Mouse (Mus musculus) forebrain, embryonic 16.5 days (tissue): Measurements from ENCODE around the gene Epha4. TPM values are rescaled to one million over a fixed set of nuclear protein-coding genes. Genes with fewer than 3 reads are reported as not detected.

Source experiments
- ATAC-seq: fragments of 200-750 bp; cut with Nextera tagmentation; 2 replicates; pipeline ENCODE4 v1.8.0; 2017; ENCODE audit warnings: mild to moderate bottlenecking, moderate library complexity
- H3K27ac ChIP-seq: fragments of 300-500 bp; sonication (generic); 2 replicates; pipeline ENCODE4 v1.5.1; 2014; ENCODE audit warnings: low read length, control low read depth
- H3K27me3 ChIP-seq: fragments of 300-500 bp; sonication (generic); replicated peaks from 2 replicates; pipeline ENCODE4 v1.6.1; 2014; ENCODE audit warnings: low read length; ENCODE audit not compliant: control insufficient read depth, insufficient read depth
- H3K36me3 ChIP-seq: fragments of 300-500 bp; sonication (generic); 2 replicates; pipeline ENCODE4 v1.6.1; 2014; ENCODE audit not compliant: control insufficient read depth, insufficient read depth
- H3K4me1 ChIP-seq: fragments of 300-500 bp; sonication (generic); replicated peaks from 2 replicates; pipeline ENCODE4 v1.6.1; 2014; ENCODE audit warnings: low read length; ENCODE audit not compliant: control insufficient read depth, insufficient read depth
- H3K4me2 ChIP-seq: fragments of 300-500 bp; sonication (generic); 2 replicates; pipeline ENCODE4 v1.6.1; 2014; ENCODE audit warnings: mild to moderate bottlenecking, low read length, control low read depth
- H3K4me3 ChIP-seq: fragments of 300-500 bp; sonication (generic); replicated peaks from 2 replicates; pipeline ENCODE4 v1.5.1; 2014; ENCODE audit warnings: mild to moderate bottlenecking, low read length, control low read depth
- H3K9ac ChIP-seq: fragments of 300-500 bp; sonication (generic); replicated peaks from 2 replicates; pipeline ENCODE4 v1.6.1; 2014; ENCODE audit warnings: low read depth, low read length, control low read depth
- H3K9me3 ChIP-seq: fragments of 300-500 bp; sonication (generic); 2 replicates; pipeline ENCODE4 v1.6.1; 2016; ENCODE audit warnings: low read length; ENCODE audit not compliant: control insufficient read depth
- WGBS: fragments of 180-500 bp; shearing (Covaris S2); extraction: QIAGEN DNeasy Blood & Tissue Kit; methylation state at CpG from one replicate; pipeline ENCODE4 v1.1.7; 2014; 5-methylcytosine and 5-hydroxymethylcytosine counted together
- polyA plus RNA-seq: library from polyadenylated mRNA; unstranded; fragments of >200 nt; fragmentation: Nextera tagmentation; extraction: Ambion mirVana; gene quantifications from 2 replicates; pipeline ENCODE4 v1.2.1, GENCODE M21; 2015

The Epha4 gene
- polyA plus RNA-seq, 1 experiment from 2014 or later, result 76.4 TPM

DNA sequence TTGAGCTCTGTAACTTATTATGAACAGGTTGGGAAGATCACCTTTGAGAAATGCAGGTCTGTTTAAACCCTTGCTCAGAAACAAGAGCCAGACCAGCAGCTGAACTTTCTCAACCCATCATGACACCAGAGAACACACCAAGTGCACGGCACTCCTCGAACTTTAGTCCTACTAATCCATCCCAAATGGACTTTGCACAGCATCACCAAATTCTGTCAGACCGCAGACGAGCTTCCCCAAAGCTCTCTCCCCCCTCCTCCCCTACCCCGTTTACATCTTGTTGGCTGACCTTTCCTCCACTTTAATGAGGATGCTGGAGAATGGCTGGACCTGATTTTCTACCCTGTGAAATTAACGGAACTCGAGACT is 19.1 kb downstream of the Epha4 start:
- no peak overlapping the region for H3K9ac ChIP-seq
- 6% methylated on average over 7 of the region's 7 CpGs for WGBS
- no peak for ATAC-seq
- H3K4me3 ChIP-seq, result no peak overlapping the region
- peaks cover 3% of the 10 kb centered on the region; the same call in 1 of the 2 replicates for H3K36me3 ChIP-seq
- peaks cover 68% of the 10 kb centered on the region for H3K4me1 ChIP-seq
- H3K4me2 ChIP-seq, result peak overlapping the region; percentile 48
- H3K9me3 ChIP-seq, result no peaks in the 10 kb centered on the region
- H3K27me3 ChIP-seq, result no peaks in the 10 kb centered on the region
- H3K27ac ChIP-seq, result no peak overlapping the region; the same call in 1 of the 2 replicates

DNA sequence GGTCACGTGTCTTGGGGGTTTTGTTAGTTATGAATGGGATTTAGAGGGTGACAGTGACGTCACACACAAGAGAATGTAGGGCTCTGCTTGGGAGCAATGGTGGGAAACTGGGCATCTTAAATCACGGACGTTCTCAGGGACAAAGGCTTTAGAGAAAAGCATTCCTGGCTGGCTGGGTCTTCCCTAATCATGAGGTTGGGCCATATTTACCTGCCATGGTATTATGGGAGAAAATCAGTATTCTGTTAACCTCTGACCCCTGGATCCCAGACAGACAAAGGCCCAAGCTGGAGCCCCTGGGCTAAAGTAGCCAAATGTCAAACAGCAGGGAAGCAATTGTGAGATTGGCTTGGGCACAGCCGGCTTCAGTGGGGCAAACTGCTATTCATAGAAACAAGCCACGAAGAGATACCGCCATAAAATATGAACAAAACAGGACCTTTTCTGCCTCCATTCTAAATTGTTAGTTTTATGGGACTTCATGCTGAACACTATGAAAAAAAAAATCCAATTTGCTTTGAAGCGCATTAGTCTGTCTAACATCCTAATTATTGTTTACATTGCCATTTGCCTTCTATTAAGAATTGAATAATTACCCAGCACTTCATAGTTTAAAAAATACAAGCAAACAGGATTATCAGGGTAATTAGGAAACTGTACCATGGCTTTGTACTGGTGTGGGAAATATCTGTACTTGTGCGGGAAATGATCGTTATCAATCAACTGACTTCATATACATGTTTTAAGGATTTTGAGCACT is 19.7 kb downstream of the Epha4 start:
- H3K9me3 ChIP-seq, result no peaks in the 10 kb centered on the region
- H3K36me3 ChIP-seq, result peaks cover 3% of the 10 kb centered on the region; the same call in 1 of the 2 replicates
- 8% methylated on average over 10 of the region's 10 CpGs for WGBS
- peak overlapping the region; percentile 24; the same call in 1 of the 2 replicates for H3K27ac ChIP-seq
- no peak for ATAC-seq
- no peak overlapping the region for H3K9ac ChIP-seq
- no peak overlapping the region for H3K4me3 ChIP-seq
- H3K27me3 ChIP-seq, result no peaks in the 10 kb centered on the region
- peaks cover 62% of the 10 kb centered on the region for H3K4me1 ChIP-seq
- H3K4me2 ChIP-seq, result peak overlapping the region; percentile 48

DNA sequence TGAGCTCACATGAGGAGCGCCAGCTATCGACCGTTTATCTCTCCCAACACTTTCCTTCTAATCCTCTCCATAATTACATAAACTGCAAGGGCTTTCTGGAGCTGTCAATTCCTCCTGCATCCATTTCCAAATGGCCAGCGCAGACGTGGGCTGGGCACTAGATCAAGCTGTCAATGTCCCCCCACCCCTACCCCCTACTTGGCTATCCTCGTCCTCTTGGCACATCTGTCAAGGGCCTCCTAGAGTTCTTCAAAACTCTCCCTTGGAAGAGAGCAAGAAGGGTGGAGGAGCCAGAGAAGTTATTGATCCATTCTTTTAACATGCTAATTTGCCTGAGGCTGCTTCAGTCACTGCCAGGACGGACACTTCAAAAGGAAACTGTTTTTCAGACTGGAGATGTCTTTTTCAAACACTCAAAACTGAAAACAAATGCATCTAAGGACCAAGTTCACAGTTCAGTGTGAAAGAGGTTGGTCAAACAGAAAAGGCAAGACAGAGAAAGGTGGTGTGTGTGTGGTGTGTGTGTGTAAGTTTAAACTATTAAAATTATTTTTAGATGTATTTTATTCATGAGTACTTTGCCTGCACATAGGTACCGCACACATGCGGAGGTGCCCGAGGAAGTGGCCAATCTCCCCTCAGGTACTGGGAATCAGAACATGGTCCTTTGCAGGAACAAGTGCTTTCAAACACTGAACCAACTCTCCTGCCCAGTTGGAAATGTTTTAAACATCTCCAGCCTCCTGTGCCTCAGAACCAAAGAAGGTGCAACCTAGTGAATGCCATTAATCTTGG is 20.9 kb downstream of the Epha4 start:
- Histone ChIP-seq H3K9ac (no peak overlapping the region), H3K36me3 (no peaks in the 10 kb centered on the region), H3K27me3 (no peaks in the 10 kb centered on the region), H3K4me1 (peaks cover 59% of the 10 kb centered on the region), H3K4me2 (peak overlapping the region; percentile 9; the same call in 1 of the 2 replicates), H3K9me3 (no peaks in the 10 kb centered on the region), H3K27ac (no peak overlapping the region), H3K4me3 (no peak overlapping the region)
- no peak for ATAC-seq
- 19% methylated on average over 10 of the region's 10 CpGs for WGBS

DNA sequence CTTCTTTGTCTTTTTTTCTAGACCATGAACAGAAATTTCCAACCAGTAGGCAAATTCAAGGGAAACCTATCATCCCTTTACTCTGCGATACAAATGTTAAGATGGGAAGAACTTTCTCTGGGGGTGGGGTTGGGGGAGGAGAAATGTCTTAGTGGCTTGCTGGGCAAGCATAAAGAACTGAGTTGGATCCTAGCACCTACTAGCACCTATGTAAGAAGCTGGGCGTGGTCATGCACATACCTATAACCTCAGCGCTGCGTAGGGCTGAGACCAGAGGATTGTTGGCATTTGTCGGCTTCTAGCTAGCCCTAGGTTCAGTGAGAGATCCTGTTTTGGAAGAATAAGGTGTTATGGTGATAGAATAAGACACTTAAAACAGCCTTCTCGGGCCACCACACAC is 24.7 kb downstream of the Epha4 start:
- Histone ChIP-seq H3K9me3 (no peaks in the 10 kb centered on the region), H3K4me2 (no peak overlapping the region), H3K4me1 (peaks cover 39% of the 10 kb centered on the region), H3K27me3 (no peaks in the 10 kb centered on the region), H3K27ac (no peak overlapping the region), H3K4me3 (no peak overlapping the region), H3K36me3 (no peaks in the 10 kb centered on the region), H3K9ac (no peak overlapping the region)
- WGBS, result 92% methylated on average over 6 of the region's 6 CpGs
- no peak for ATAC-seq

DNA sequence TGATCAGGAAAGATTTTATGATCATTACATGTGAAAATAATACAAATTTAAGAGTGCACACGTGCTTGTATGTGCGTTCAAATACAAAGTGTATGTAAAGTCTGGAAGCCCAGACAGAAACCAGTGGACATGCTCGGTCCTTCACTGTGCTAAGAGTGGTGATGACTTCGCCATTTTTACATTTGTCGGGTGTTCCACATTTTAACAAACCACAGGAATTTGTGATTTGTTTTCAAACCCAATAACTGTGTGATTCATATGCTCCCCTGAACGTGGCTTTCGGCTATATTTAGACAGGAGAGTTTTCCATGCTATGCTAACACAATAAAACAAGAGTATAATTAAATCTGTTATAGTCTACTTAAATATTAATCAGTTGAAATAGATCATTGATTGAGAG is 25.5 kb downstream of the Epha4 start:
- Histone ChIP-seq H3K9me3 (no peaks in the 10 kb centered on the region), H3K27me3 (no peaks in the 10 kb centered on the region), H3K4me2 (no peak overlapping the region), H3K36me3 (no peaks in the 10 kb centered on the region), H3K9ac (no peak overlapping the region), H3K4me3 (no peak overlapping the region), H3K27ac (no peak overlapping the region), H3K4me1 (peaks cover 38% of the 10 kb centered on the region)
- 80% methylated on average over 7 of the region's 7 CpGs for WGBS
- ATAC-seq, result no peak

DNA sequence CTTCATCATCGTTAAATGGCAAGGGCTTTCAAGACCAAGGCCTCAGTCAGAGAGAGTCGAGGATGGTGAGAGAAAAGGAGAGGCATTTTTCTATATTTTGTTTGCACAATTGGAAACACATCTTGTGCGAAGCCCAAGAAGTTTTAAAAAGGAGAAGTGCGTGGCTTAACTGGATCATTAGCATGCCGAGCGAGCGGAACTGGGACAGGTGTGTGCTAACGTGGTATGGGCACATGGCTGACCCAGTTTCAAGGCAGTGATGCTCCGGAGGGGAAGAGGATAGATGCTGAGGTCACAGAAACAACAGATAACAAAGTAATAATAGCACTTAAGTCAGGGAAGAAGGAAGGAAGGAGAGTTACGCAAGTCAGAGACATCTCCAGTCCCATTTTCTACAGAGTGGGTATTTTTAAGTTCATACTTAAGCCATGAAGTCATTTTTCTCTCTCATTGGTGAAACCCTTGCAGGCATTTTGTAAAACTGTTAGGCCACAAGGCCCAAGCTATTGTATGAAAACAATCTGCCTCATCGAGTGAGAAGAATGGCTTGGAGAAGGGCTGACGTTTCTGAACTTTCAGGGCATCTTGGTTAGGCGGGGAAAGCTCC is 26.9 kb downstream of the Epha4 start:
- Histone ChIP-seq H3K4me3 (no peak overlapping the region), H3K36me3 (no peaks in the 10 kb centered on the region), H3K4me2 (no peak overlapping the region), H3K4me1 (peaks cover 29% of the 10 kb centered on the region), H3K9ac (no peak overlapping the region), H3K9me3 (no peaks in the 10 kb centered on the region), H3K27me3 (no peaks in the 10 kb centered on the region), H3K27ac (no peak overlapping the region)
- 56% methylated on average over 13 of the region's 13 CpGs for WGBS
- no peak for ATAC-seq

DNA sequence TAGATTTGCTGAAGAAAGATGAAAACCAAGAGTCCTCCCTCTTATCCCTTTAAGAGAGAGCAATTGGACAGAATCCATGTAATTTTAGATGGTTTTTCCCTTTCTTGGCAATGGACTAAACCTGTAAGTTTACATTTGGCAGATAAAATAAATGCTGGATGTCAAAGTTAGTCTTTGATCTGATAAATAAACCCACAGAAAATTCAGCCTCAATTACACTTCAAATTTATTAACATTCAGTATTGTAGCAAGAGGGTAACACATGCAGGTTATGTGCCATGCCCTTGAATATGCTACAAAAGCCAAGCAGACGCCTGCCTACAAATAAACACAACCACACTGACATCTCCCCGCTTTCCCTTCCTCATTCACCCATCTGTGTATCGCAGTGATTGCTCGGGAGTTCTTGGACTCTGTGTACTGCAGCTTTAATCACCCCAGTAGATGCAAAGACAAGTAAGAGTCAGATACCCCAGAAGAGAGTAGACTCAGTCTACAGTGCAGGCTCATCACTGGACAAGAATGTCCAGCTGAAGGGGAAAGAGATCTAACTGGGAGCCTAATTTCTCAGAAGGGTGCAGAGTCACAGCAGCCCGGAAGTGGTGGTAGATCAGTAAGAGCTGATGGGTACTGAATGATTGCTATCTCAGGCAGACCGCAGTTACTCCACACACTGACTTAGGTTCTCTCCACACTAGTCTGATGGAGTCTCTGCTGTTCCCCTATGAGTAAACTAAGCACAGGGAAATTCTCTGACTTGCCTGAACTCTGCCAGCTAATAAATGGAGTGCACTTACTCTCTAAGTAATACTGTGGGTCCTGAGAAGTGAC is 29.9 kb downstream of the Epha4 start:
- Histone ChIP-seq H3K36me3 (no peaks in the 10 kb centered on the region), H3K9ac (no peak overlapping the region), H3K4me3 (no peak overlapping the region), H3K9me3 (no peaks in the 10 kb centered on the region), H3K27ac (0 out of 2 replicates have a peak overlapping the region, but pooled peaks have one; percentile 41), H3K4me2 (no peak overlapping the region; the same call in 1 of the 2 replicates), H3K27me3 (no peaks in the 10 kb centered on the region), H3K4me1 (peaks cover 18% of the 10 kb centered on the region)
- peak; percentile 68 for ATAC-seq
- 61% methylated on average over 6 of the region's 6 CpGs for WGBS

DNA sequence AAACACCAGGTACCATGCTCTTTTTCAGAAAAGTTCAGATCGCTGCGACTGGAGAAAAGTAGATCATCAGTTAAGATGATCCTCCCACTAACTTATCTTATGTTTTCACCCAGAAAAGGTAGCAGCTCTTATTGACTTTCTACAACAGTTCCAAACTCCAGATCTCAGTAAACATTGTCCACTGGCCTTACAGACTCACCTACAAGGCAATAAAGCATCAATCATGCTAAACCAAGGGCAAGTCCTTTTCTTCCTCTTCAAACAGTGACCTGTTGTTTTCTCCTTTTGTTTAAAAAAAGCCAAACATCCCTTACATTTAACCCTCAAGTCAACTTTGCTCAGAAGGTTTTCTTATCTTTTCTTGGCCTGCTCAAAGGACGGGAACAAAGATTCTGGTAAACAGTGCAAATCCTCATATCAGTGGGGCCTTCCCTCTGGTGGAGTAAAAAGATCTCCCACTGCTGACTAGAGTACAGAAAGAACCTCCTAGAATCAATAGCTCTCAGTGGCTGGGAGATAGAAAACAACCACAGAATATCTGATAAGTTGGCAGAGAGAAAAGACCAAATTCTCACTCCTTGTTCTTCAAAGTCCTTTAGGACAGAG is 39.0 kb downstream of the Epha4 start:
- Histone ChIP-seq H3K36me3 (no peaks in the 10 kb centered on the region), H3K9me3 (no peaks in the 10 kb centered on the region), H3K27ac (no peak overlapping the region), H3K27me3 (no peaks in the 10 kb centered on the region), H3K4me1 (peaks cover 20% of the 10 kb centered on the region), H3K4me3 (no peak overlapping the region), H3K9ac (no peak overlapping the region), H3K4me2 (no peak overlapping the region)
- WGBS, result 85% methylated on average over 3 of the region's 3 CpGs
- no peak for ATAC-seq
